Mouse (Mus musculus) frontal cortex, postnatal 14 days (tissue): ENCODE results near the gene Dgke.
"Not testable (repeated sequence)": the region's sequence is repeated elsewhere in the genome, so short reads cannot be mapped to it uniquely, and the experiment has no call there.

Experiments used
- DNase-seq, 2 experiments: peaks; one replicate each; pipeline ENCODE4 v3.0.0; 2022; ENCODE audit warnings: low spot score in 2 of 2

Gene Dgke

DNA sequence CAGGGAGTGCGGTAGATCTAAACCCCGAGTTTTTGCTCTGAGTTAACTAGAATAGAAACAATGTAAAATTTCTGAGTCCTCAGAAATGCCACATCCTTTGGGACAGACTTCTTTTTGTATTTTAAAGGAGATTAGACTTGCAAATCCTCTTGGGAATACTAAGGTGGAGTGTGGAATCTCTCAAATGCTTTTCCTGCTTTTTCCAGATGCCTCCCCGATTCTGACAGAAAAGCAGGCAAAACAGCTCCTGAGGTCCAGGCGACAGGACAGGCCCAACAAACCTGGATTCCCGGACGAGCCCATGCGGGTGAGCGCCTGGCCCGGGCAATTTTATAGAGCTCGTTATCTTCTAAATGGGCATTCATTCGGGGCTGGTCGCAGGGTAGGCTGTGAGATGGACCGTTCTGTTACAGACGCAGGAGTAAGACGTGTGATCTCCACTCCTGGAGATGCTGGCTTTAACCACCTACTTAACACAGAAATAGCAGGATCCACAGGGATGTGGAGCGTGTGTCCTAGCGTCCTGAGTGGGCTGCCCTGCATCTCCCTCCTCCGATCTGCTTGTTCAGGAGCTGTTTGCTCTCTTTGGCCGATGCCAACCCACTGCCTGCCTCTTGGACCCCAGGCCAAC, 8.2 kb upstream of the Dgke start:
- DNase-seq: no peak

- DNase-seq: no peak
Measured at GRCm38 (mm10) chr11:89073541-89073940, 6.9 kb upstream of the Dgke start, which contains the start of gene Gm525. TSS of gene Gm525 (plus strand) at chr11:89073841.

- DNase-seq: no peak
Measured at GRCm38 (mm10) chr11:89071522-89071921, 4.9 kb upstream of the Dgke start.

GRCm38 (mm10) chr11:89069303-89069702, 2.7 kb upstream of the Dgke start:
- DNase-seq: peak in 1 of 2 experiments; percentile 41

- no peak for DNase-seq
Measured at GRCm38 (mm10) chr11:89068649-89069048, 2.0 kb upstream of the Dgke start.

- DNase-seq: no peak
Measured at GRCm38 (mm10) chr11:89067871-89068490, 1.3 kb upstream of the Dgke start.

DNA sequence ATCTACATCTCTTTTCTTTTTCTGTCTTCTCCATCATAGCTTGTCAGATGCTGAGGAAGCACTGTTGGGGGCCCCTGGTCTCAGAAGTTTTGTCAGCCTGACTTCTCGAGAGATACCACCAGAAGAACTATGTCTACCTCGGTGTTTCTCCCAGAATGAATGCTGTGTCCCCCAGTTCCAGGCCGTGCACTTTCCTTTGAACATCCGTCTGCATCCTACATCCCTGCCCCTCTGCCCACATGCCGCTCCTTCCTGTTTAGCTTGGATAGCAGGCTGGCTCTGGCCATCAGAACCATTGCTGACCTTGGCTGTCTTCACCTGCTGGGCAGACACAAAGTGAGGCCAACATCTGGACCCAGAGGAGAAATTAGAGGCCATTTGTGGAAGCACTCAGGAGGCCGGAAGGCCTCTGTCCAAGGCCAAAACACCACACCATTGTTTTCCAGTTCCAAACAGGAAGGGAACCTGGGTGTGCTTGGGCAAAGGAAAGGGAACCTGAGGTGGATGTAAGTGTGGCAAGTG, 712 bp upstream of the Dgke start:
- no peak for DNase-seq

DNA sequence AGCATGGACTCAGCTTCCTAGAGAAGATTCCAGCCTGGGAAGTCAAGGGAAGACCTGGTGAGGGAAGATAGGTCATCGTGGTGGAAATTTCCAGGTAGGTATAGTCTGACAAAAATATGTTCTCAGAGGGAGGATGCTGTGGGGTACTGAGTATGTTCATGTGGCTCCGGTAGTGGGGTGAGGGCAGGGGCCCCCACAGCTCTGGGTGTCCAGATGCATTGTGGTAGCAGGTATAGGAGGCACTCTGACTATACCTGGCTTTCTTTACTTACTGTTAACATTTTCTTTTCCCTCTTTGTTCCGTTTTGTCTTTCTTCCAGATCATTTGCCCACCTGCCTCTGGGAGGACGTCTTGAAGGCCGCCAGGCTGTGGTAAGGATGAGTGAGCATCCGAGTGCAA, 524 bp downstream of the Dgke start:
- DNase-seq: no peak

DNA sequence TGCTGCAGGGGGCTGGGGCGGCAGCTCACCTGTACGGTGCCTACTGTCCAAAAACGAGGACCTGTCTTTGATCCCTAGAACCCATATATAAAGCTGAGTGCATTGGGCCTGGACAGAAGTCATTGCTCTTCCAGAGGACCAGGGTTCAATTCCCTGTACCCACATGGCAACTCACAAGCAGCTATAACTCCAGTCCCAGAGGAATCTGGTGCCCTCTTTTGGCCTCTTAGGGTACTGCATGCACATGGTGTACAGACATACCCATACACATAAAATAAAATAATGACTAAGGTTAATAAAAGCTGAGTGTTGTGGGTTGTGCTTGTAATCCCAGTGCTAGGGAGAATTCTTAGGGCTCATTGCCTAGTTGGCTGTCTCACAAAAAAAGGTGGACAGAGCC, 1.4 kb downstream of the Dgke start:
- DNase-seq: no peak

- DNase-seq: no peak
Measured at GRCm38 (mm10) chr11:89064312-89064711, 2.3 kb downstream of the Dgke start.

DNA sequence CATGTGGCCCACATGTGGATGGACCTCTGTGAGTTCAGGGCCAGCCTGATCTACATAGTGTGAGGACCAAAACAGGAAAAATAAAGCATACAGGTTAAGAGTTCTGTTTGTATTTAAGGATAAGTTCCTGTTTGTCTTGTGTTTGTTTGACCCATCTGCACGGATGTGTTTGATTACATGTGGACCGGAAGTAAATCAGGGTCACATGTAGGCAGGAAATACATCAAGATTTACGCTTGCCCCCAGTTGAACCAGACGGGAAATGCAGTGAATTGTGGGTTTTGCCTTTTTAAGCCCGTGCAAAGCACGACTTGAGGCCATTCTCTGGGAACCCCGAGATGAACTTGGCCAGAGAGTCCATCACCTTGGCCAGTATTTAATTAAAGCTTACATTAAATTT, 5.3 kb downstream of the Dgke start:
- no peak for DNase-seq

DNA sequence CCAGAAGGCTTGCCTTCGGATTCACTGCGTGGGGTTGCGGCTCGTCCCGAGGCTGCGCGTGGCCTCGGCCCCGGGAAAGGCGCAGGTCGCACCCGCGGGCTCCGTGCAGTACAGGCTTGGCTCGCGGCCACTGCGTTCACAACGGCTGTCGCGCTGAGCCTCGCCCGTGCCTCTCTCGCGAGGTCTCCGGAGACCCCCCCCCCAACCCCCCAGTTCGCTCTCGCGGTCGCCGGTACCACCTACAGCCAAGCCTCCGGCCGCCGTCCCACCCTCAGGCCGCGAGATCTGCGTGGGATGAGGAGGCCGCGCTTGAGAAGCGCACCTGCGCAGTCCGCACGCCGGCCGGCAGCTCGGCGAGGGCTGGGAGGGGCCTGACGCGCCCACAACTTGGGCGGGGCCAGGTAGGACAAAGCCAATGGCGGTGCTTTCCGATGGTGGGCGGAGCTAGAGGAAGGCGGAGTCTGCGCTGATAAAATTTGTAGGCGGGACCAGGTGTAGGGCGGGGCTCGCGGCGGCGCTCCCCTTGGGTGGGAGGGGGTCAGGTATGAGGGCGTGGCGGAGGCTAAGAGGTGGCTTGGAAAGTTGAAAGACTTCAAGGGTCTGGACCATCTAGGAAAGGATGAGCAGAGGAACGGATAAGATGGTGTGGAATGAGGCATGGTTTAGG, 6.1 kb downstream of the Dgke start:
- peak; percentile 86 to 90 for DNase-seq

GRCm38 (mm10) chr11:89059919-89060422, 6.7 kb downstream of the Dgke start:
- peak in 1 of 2 experiments; percentile 25 for DNase-seq

DNA sequence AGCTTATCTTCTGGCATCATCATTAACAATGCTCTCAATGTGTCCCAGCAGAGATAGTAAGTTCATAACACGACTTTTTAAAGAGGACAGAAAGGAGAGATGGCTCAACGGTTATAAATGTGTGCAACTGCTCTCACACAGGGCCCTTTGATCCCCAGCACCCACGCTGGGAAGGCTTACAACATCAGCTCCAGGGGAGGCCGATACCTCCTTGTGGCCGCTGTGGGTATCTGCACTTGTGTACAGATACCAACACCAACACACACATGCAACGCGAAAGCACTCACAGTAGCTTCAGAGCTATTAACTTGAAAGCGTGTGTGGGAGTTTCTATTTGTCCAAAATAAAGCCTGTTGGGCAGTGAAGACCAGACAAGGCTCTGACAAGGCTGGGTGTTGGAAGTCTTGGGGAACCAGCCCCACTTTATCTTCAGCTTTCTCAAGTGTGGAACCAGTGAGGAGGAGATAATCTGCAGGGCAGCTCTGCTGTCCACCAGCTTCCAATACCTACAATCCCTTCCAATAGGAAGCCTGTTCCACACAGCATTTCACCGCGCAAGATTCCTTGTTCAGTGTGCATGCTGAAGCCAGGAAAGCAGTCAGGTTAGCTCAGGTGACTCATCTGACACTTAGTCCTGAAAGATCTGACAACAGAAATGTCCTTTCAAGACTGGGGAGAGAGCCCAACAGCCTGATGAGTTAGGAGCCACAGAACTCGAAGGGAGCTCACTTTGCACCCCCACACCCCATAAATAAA, 8.0 kb downstream of the Dgke start:
- no peak for DNase-seq

- no peak for DNase-seq
Measured at GRCm38 (mm10) chr11:89055931-89056690, 10.5 kb downstream of the Dgke start.

GRCm38 (mm10) chr11:89051767-89052166, 14.9 kb downstream of the Dgke start:
- DNase-seq: no peak

DNA sequence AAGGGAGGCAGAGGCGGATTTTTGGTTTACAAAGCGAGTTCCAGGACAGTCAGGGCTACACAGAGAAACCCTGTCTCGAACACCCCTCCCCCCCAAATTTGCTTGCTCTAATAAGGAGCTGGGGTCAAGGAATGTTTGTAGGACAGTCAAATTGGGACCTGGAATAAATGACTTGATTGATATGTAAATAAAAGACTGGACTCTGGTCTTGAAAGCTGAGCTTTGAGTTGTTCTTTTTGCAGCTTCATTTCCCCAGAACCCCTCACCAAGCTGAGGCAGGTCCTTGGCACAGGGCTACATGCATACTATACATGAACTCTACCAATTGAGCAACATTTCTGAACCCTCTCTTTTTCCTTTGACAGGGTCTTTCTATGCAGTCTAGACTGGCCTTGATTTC, 20.6 kb downstream of the Dgke start:
- DNase-seq: no peak

- not testable (repeated sequence) for DNase-seq
Measured at GRCm38 (mm10) chr11:89045501-89045900, 21.1 kb downstream of the Dgke start.

DNA sequence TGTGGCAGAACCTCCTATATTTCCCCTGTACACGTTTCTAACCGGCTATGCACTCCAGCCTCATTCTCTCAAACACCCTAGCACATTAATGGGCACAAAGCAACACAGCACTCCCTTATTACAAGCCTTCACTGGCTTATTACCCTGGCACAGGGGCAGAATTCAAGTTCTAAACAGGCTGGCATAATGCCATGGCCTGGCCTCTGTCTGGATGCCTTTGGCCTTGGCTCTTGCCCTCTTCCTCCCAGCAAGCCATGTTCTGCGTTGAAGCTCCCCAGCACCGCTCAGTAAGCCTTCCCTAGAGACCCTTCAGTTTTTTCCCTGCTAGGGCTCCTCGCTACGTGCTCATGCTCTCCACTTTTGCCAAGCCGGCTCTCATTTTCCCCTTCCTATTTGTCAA, 23.6 kb downstream of the Dgke start:
- DNase-seq: no peak

DNA sequence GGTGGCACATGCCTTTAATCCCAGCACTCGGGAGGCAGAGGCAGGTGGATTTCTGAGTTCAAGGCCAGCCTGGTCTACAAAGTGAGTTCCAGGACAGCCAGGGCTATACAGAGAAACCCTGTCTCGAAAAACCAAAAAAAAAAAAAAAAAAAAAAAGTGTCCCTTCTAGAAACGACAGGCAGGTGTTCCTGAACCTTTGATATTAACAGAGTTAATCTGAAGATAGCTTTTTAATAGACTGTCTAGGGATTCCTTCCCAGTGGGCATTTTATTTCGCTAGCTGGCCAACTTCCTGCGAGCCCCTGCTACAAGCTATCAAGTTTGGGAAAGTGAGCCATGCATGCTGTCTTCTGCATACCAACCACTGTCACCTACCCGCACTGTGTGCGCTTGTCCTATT, 25.6 kb downstream of the Dgke start:
- DNase-seq: not testable (repeated sequence)

DNA sequence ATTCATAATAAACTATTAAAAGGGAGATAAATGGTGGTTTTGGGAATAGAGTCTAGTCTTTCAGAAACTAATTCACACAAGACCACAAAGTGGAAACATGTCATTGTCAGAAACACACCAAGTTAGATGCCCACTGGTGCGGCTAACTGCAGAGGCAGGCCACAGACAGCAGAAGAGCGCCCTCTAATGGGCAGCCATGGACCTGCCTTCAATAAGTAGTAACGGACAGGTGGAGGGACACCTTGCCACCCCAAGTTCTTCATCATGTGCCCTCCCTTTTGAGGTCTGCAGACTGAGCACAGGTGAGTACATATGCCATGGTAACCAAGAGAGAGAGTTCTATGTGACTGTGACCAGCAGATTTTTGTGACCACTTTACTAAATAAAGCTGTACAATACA, 27.3 kb downstream of the Dgke start:
- DNase-seq: peak in 1 of 2 experiments; percentile 40
